Mouse (Mus musculus) megakaryocyte, embryonic 14.5 days (primary cell): Measurements from ENCODE around the gene Fam174b.

Experiments
- FLI1 ChIP-seq: IDR thresholded peaks from 2 replicates; pipeline ENCODE4 v1.6.1; 2012; ENCODE audit warnings: low read length, inconsistent platforms, mixed read lengths
- GATA1 ChIP-seq: IDR thresholded peaks from 3 replicates; pipeline ENCODE4 v1.6.1; 2012; ENCODE audit warnings: mixed read lengths, low read length, inconsistent platforms, borderline replicate concordance

DNA sequence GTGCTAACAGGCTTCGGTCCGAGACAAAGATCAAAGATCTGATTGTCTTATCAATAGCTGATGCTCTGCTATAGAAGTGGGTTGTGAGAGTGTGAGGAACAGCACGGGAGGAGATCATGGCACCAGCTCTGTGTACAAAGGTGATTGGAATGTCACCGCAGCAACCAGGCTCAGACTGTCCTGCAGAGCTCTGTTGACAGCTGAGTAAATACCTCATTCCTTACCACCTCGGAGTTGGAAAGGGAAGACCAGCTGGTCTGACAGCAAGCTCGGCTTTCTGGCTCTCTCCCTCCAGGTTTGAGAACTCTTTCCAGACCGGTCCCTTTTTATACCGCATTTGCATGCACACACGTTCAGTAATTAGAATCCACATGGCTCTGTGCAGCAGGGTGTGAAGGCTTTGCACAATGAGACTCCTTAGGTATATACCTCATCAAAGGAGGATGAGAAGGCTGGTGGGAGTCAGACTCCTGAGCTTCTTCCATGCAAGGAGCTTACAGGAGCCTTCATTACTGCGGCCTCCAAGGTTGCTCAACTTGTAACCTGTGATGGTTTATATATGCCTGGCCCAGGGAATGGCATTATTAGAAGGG is 9.6 kb upstream of the Fam174b start:
- TF ChIP-seq GATA1 (no peak), FLI1 (no peak)
